Mouse (Mus musculus) ES-Bruce4 (cell line): Measurements from ENCODE around the gene Atad2b.

Source experiments
- CTCF ChIP-seq: IDR thresholded peaks from one replicate; pipeline ENCODE4 v1.8.1; 2011; ENCODE audit warnings: low read depth, low read length
- EP300 ChIP-seq: IDR thresholded peaks from 2 replicates; pipeline ENCODE4 v1.6.1; 2011; ENCODE audit warnings: low read depth, low read length; ENCODE audit not compliant: insufficient read depth
- POLR2A ChIP-seq: IDR thresholded peaks from one replicate; pipeline ENCODE4 v1.8.1; 2011; ENCODE audit warnings: low read length; ENCODE audit not compliant: insufficient read depth

GRCm38 (mm10) chr12:4952272-4952671, 35.1 kb downstream of the Atad2b start:
- TF ChIP-seq CTCF (no peak), POLR2A (no peak), EP300 (no peak)
